Mouse (Mus musculus) limb, embryonic 15.5 days (tissue): ENCODE data around the gene Pgk1. TPM values are rescaled to one million over a fixed set of nuclear protein-coding genes. Genes with fewer than 3 reads are reported as not detected.
"Not testable (repeated sequence)": the region's sequence is repeated elsewhere in the genome, so short reads cannot be mapped to it uniquely, and the experiment has no call there.

Experiments
- ATAC-seq: fragments of 200-750 bp; cut with Nextera tagmentation; 2 replicates; pipeline ENCODE4 v1.8.0; 2017; ENCODE audit warnings: low read depth, moderate TSS enrichment; ENCODE audit not compliant: insufficient number of reproducible peaks, low FRiP score, low TSS enrichment
- H3K27ac ChIP-seq: fragments of 300-500 bp; sonication (generic); 2 replicates; pipeline ENCODE4 v1.5.1; 2015; ENCODE audit warnings: moderate library complexity, mild to moderate bottlenecking, inconsistent platforms
- H3K27me3 ChIP-seq: fragments of 300-500 bp; sonication (generic); 2 replicates; pipeline ENCODE4 v1.6.1; 2015; ENCODE audit warnings: inconsistent platforms
- H3K36me3 ChIP-seq: fragments of 300-500 bp; sonication (generic); 2 replicates; pipeline ENCODE4 v1.6.1; 2015; ENCODE audit warnings: inconsistent platforms
- H3K4me1 ChIP-seq: fragments of 300-500 bp; sonication (generic); 2 replicates; pipeline ENCODE4 v1.6.1; 2015; ENCODE audit warnings: inconsistent platforms
- H3K4me2 ChIP-seq: fragments of 300-500 bp; sonication (generic); 2 replicates; pipeline ENCODE4 v1.6.1; 2015; ENCODE audit warnings: mild to moderate bottlenecking, inconsistent platforms
- H3K4me3 ChIP-seq: fragments of 300-500 bp; sonication (generic); 2 replicates; pipeline ENCODE4 v1.5.1; 2015; ENCODE audit warnings: mild to moderate bottlenecking, inconsistent platforms
- H3K9ac ChIP-seq: fragments of 300-500 bp; sonication (generic); 2 replicates; pipeline ENCODE4 v1.6.1; 2015; ENCODE audit warnings: inconsistent platforms
- H3K9me3 ChIP-seq: fragments of 300-500 bp; sonication (generic); 2 replicates; pipeline ENCODE4 v1.6.1; 2016; ENCODE audit warnings: inconsistent platforms
- WGBS: fragments of 180-500 bp; shearing (Covaris S2); methylation state at CpG from one replicate; pipeline ENCODE4 v1.1.7; 2015; 5-methylcytosine and 5-hydroxymethylcytosine counted together
- polyA plus RNA-seq: library from polyadenylated mRNA; unstranded; fragments of >200 nt; fragmentation: Nextera tagmentation; extraction: Ambion mirVana; gene quantifications from 2 replicates; pipeline ENCODE4 v1.2.1, GENCODE M21; 2015

Pgk1 gene
- polyA plus RNA-seq, 1 experiment from 2014 or later: 387 TPM

GRCm38 (mm10) chrX:106171853-106172154, 15.1 kb upstream of the Pgk1 start:
- WGBS: 62% methylated on average over 5 of the region's 6 CpGs
- no peaks in the 10 kb centered on the region for H3K9me3 ChIP-seq

GRCm38 (mm10) chrX:106176331-106176730, 10.6 kb upstream of the Pgk1 start:
- Histone ChIP-seq H3K27me3 (no peaks in the 10 kb centered on the region), H3K4me3 (no peak overlapping the region), H3K27ac (no peak overlapping the region), H3K4me1 (no peaks in the 10 kb centered on the region), H3K4me2 (no peak overlapping the region), H3K9ac (no peak overlapping the region), H3K9me3 (no peaks in the 10 kb centered on the region), H3K36me3 (no peaks in the 10 kb centered on the region)
- WGBS: 53% methylated on average over 9 of the region's 9 CpGs
- ATAC-seq: no peak

More at GRCm38 (mm10) chrX:106171853-106172154, 15.1 kb upstream of the Pgk1 start:
- Histone ChIP-seq H3K27ac (no peak overlapping the region), H3K9ac (no peak overlapping the region), H3K36me3 (no peaks in the 10 kb centered on the region), H3K4me2 (peak overlapping the region; percentile 24; the same call in 1 of the 2 replicates), H3K4me1 (no peaks in the 10 kb centered on the region), H3K4me3 (peak overlapping the region; percentile 23), H3K27me3 (no peaks in the 10 kb centered on the region)
- ATAC-seq: no peak

DNA sequence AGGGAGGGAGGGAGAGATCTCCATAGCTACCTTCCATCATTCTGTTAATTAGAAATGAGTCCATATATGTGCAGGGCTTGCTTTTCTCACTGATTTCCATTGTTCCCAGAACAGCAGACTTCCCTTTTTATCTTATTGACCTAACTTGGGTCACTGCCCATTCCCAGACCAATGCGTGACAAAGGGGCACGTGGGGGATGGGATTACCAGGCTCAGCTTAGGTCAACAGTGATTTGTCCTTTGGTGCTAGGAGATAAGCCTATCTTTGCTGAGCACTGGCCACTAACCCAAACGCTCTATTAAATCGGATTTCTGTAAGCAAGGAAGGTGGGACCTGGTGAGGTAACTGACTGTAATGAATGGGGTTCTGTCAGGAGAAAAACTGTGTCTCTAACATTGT, 2.6 kb upstream of the Pgk1 start:
- Histone ChIP-seq H3K4me3 (no peak overlapping the region), H3K9ac (no peak overlapping the region), H3K36me3 (no peaks in the 10 kb centered on the region), H3K4me2 (no peak overlapping the region), H3K27ac (no peak overlapping the region), H3K9me3 (no peaks in the 10 kb centered on the region), H3K27me3 (no peaks in the 10 kb centered on the region), H3K4me1 (peaks cover 8% of the 10 kb centered on the region)
- ATAC-seq: no peak
- 57% methylated on average over 4 of the region's 4 CpGs for WGBS

DNA sequence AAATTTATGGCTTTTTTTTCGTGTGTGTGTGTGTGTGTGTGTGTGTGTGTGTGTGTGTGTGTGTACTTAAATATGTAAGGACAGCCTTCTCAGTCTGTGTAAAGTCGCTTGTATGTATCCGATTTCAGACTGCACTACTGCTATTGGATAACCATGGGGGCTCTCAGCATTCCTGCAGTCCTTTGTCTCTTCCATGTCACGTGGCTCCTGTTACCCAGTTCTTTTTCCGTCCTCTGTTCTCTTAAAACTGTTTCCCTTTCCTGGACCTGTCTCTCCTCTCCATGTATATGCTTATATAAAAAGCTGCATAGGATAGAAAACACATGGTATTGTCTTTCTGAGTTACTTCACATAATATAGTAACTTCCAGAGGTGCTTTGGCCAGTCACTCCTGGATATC, 1.2 kb upstream of the Pgk1 start:
- Histone ChIP-seq H3K36me3 (no peaks in the 10 kb centered on the region), H3K9me3 (no peaks in the 10 kb centered on the region), H3K27me3 (no peaks in the 10 kb centered on the region), H3K4me1 (peaks cover 8% of the 10 kb centered on the region), H3K4me3 (no peak overlapping the region), H3K4me2 (no peak overlapping the region), H3K9ac (no peak overlapping the region), H3K27ac (peak overlapping the region; percentile 91)
- 27% methylated on average over 5 of the region's 5 CpGs for WGBS
- ATAC-seq: no peak

DNA sequence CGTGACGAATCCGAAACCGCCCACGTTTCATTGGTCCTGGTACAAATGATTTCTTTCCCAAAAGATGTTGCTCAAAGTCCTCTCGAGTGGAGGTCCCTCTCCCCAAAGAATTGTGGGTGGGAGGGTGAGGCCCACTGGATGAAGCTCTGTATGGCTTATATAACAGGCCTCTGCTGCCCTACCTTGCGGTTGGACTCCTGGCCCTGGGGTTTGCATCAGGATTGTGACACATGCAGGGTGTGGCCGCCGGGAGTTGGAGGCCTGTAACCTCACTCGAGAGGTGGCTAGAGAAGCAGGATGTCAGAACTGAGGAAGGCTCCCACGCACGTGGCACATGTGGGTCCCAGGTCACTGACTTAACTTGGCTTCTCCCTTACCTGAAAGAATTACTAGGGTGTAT, 837 bp downstream of the Pgk1 start:
- WGBS: 29% methylated on average over 12 of the region's 12 CpGs
- Histone ChIP-seq H3K9ac (0 out of 2 replicates have a peak overlapping the region, but pooled peaks have one; percentile 40), H3K9me3 (no peaks in the 10 kb centered on the region), H3K4me1 (peaks cover 8% of the 10 kb centered on the region), H3K27me3 (no peaks in the 10 kb centered on the region), H3K4me3 (peak overlapping the region; percentile 52), H3K27ac (peak overlapping the region; percentile 72), H3K4me2 (peak overlapping the region; percentile 39), H3K36me3 (no peaks in the 10 kb centered on the region)
- ATAC-seq: no peak

- Histone ChIP-seq H3K27me3 (no peaks in the 10 kb centered on the region), H3K36me3 (no peaks in the 10 kb centered on the region), H3K4me3 (peak overlapping the region; percentile 52), H3K9me3 (no peaks in the 10 kb centered on the region), H3K27ac (no peak overlapping the region), H3K4me1 (peaks cover 8% of the 10 kb centered on the region), H3K4me2 (peak overlapping the region; percentile 39), H3K9ac (no peak overlapping the region)
- ATAC-seq: no peak
- WGBS: 55% methylated on average over 5 of the region's 5 CpGs
Observed at GRCm38 (mm10) chrX:106189356-106189755, 2.5 kb downstream of the Pgk1 start.

DNA sequence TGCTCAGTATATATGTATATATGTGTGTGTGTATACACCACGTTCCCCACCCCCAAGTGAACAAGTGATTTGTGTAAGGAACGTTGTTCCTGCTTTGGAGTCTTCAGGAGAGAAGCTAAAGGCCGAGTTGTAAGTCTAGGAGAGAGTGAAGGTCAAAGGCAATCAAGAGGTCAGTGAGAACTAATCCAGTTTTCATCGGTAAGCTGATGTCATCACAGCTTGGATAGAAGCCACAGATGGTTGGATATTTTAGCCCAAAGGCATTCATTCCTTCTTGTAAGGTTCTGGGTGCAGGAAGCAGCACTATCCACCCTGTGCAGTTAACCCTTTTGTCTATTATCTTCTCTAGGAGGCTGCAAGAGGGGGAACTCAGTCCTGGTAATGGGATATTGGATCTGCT, 3.2 kb downstream of the Pgk1 start:
- no peak for ATAC-seq
- Histone ChIP-seq H3K4me3 (peak overlapping the region; percentile 52; the same call in 1 of the 2 replicates), H3K9ac (no peak overlapping the region), H3K4me1 (peaks cover 8% of the 10 kb centered on the region), H3K9me3 (no peaks in the 10 kb centered on the region), H3K27ac (no peak overlapping the region), H3K36me3 (no peaks in the 10 kb centered on the region; the same call in 1 of the 2 replicates), H3K4me2 (0 out of 2 replicates have a peak overlapping the region, but pooled peaks have one; percentile 39), H3K27me3 (no peaks in the 10 kb centered on the region)
- WGBS: 48% methylated on average over 4 of the region's 4 CpGs

- H3K27ac ChIP-seq, H3K4me3 ChIP-seq, H3K9me3 ChIP-seq, H3K4me2 ChIP-seq, H3K9ac ChIP-seq, H3K27me3 ChIP-seq, ATAC-seq, H3K4me1 ChIP-seq: not testable (repeated sequence)
- peaks cover 20% of the 10 kb centered on the region for H3K36me3 ChIP-seq
- 77% methylated on average over 6 of the region's 6 CpGs for WGBS
Observed at GRCm38 (mm10) chrX:106194361-106194760, 7.5 kb downstream of the Pgk1 start.

- 66% methylated on average over 5 of the region's 5 CpGs for WGBS
- Histone ChIP-seq H3K9me3 (no peaks in the 10 kb centered on the region), H3K4me1 (no peaks in the 10 kb centered on the region), H3K4me3 (no peak overlapping the region), H3K9ac (no peak overlapping the region), H3K27me3 (no peaks in the 10 kb centered on the region), H3K4me2 (no peak overlapping the region), H3K36me3 (peaks cover 39% of the 10 kb centered on the region), H3K27ac (no peak overlapping the region)
- ATAC-seq: no peak
Observed at GRCm38 (mm10) chrX:106197308-106197707, 10.4 kb downstream of the Pgk1 start.

GRCm38 (mm10) chrX:106198904-106199303, 12.0 kb downstream of the Pgk1 start:
- Histone ChIP-seq H3K9me3 (no peaks in the 10 kb centered on the region), H3K4me3 (no peak overlapping the region), H3K4me1 (no peaks in the 10 kb centered on the region), H3K4me2 (no peak overlapping the region), H3K27me3 (no peaks in the 10 kb centered on the region), H3K9ac (no peak overlapping the region), H3K27ac (no peak overlapping the region), H3K36me3 (peaks cover 42% of the 10 kb centered on the region)
- 86% methylated on average over 5 of the region's 5 CpGs for WGBS
- ATAC-seq: no peak

GRCm38 (mm10) chrX:106209100-106209499, 22.2 kb downstream of the Pgk1 start:
- Histone ChIP-seq H3K4me3 (no peak overlapping the region), H3K36me3 (no peaks in the 10 kb centered on the region), H3K9ac (no peak overlapping the region), H3K27ac (no peak overlapping the region), H3K4me2 (no peak overlapping the region), H3K27me3 (no peaks in the 10 kb centered on the region), H3K9me3 (no peaks in the 10 kb centered on the region), H3K4me1 (no peaks in the 10 kb centered on the region)
- 72% methylated on average over 2 of the region's 2 CpGs for WGBS
- no peak for ATAC-seq

DNA sequence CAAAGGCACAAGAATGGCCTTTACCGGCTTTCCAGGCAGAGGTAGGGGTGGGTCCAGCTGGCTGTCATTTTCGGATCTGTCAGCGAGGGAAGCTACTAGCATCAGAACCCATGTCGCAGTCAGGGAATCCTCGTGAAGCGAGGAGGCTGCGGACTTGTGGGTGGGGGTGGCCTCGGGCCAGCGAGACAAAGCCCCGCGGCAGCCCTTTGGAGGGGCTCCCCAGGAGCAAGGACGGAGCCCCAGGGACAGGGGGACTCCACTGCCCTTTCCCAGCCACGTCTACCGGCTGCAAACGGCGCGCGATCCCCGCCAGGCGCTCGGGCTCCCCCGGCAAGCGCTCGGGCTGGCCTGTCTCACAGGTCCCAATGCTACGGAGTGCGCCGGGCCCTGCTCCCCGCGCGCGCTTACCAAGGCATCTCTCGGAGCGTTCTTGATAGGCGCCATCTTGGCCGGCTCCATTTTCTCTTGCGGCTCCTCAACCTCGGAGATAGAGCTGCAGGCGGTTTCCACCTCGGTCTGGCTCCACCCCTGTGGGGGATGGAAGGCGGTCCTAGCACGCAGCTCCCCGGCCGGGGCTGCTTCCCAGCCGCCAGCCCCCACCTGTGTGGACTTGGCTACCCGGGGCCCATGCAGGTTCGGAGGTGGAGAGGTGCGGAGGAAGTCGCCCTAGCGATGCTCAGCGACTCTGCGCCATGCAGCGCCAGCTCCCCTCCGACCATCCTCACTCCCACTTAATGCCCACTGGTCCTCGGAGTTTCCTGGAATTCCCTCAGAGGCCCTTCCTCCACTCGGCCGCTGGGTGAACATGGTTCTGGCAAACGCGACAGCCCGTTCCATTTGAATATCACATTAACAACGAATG, 32.5 kb downstream of the Pgk1 start:
- H3K27ac ChIP-seq: peak overlapping the region; percentile 82
- no peaks in the 10 kb centered on the region for H3K27me3 ChIP-seq

More for the DNA sequence above, 32.5 kb downstream of the Pgk1 start:
- Histone ChIP-seq H3K4me2 (peak overlapping the region; percentile 45), H3K9me3 (no peaks in the 10 kb centered on the region), H3K36me3 (no peaks in the 10 kb centered on the region), H3K4me1 (no peaks in the 10 kb centered on the region), H3K9ac (peak overlapping the region; percentile 51), H3K4me3 (peak overlapping the region; percentile 57)
- WGBS: 23% methylated on average over 60 of the region's 60 CpGs
- ATAC-seq: peak; percentile 81
